Mouse (Mus musculus) kidney, adult 2 months (tissue): ENCODE data around the gene Zfp609. TPM values are rescaled to one million over a fixed set of nuclear protein-coding genes. Genes with fewer than 3 reads are reported as not detected.
"Not testable (repeated sequence)": the region's sequence is repeated elsewhere in the genome, so short reads cannot be mapped to it uniquely, and the experiment has no call there.

Source experiments
- DNase-seq: peaks from one replicate; pipeline ENCODE4 v3.0.0; 2021
- H3K27ac ChIP-seq: fragments of 200-500 bp; 2 replicates; pipeline ENCODE4 v1.5.1; 2012; ENCODE audit warnings: low read depth, low read length, control low read depth, inconsistent platforms; ENCODE audit not compliant: insufficient read depth
- H3K27me3 ChIP-seq: fragments of 200-500 bp; replicated peaks from 2 replicates; pipeline ENCODE4 v1.6.1; 2012; ENCODE audit warnings: mild to moderate bottlenecking, moderate library complexity, low read length, inconsistent platforms; ENCODE audit not compliant: control insufficient read depth, insufficient read depth
- H3K36me3 ChIP-seq: fragments of 200-500 bp; 2 replicates; pipeline ENCODE4 v1.6.1; 2012; ENCODE audit warnings: mild to moderate bottlenecking, moderate library complexity, low read length, inconsistent platforms; ENCODE audit not compliant: control insufficient read depth, insufficient read depth
- H3K4me1 ChIP-seq: fragments of 200-500 bp; 2 replicates; pipeline ENCODE4 v1.6.1; 2011; ENCODE audit warnings: low read length; ENCODE audit not compliant: control insufficient read depth, insufficient read depth
- H3K4me3 ChIP-seq: fragments of 200-500 bp; 2 replicates; pipeline ENCODE4 v1.5.1; 2011; ENCODE audit warnings: mild to moderate bottlenecking, low read depth, low read length, control low read depth; ENCODE audit not compliant: insufficient read depth
- CTCF ChIP-seq: fragments of 200-500 bp; conservative IDR thresholded peaks from 2 replicates; pipeline ENCODE4 v1.5.1; 2011; ENCODE audit warnings: low read depth, mild to moderate bottlenecking, control low read depth, low read length, moderate library complexity, mixed read lengths; ENCODE audit not compliant: insufficient read depth, insufficient read length
- POLR2A ChIP-seq: fragments of 200-500 bp; IDR thresholded peaks from one replicate; pipeline ENCODE4 v1.6.1; 2011; ENCODE audit warnings: low read depth, low read length, control low read depth
- WGBS: fragments of 180-500 bp; shearing (Covaris S2); methylation state at CpG from one replicate; pipeline ENCODE4 v1.1.7; 2018; 5-methylcytosine and 5-hydroxymethylcytosine counted together
- polyA plus RNA-seq: library from polyadenylated mRNA; depleted of rRNA; stranded (reverse); fragments of >200 nt; gene quantifications from 2 replicates; pipeline ENCODE4 v1.2.3, GENCODE M21; 2012

Zfp609 gene
- polyA plus RNA-seq, 1 experiment, result 9.4 TPM

GRCm38 (mm10) chr9:65657218-65657617, 170.1 kb downstream of the Zfp609 start:
- no peak overlapping the region for H3K27ac ChIP-seq
- DNase-seq, result no peak
- 76% methylated on average over 3 of the region's 3 CpGs for WGBS
- peaks cover 3% of the 10 kb centered on the region; the same call in 1 of the 2 replicates for H3K4me1 ChIP-seq
- no peak for TF ChIP-seq POLR2A
- TF ChIP-seq CTCF, result no peak
- H3K27me3 ChIP-seq, result no peaks in the 10 kb centered on the region
- H3K4me3 ChIP-seq, result no peak overlapping the region
- no peaks in the 10 kb centered on the region for H3K36me3 ChIP-seq

GRCm38 (mm10) chr9:65655540-65655939, 171.8 kb downstream of the Zfp609 start:
- H3K27ac ChIP-seq, result no peak overlapping the region
- DNase-seq, result no peak
- H3K4me1 ChIP-seq, result no peaks in the 10 kb centered on the region
- WGBS, result 75% methylated on average over 8 of the region's 8 CpGs
- H3K36me3 ChIP-seq, result no peaks in the 10 kb centered on the region
- H3K4me3 ChIP-seq, result no peak overlapping the region
- H3K27me3 ChIP-seq, result no peaks in the 10 kb centered on the region
- TF ChIP-seq POLR2A, result no peak
- TF ChIP-seq CTCF, result no peak

GRCm38 (mm10) chr9:65654700-65655237, 172.6 kb downstream of the Zfp609 start:
- H3K27me3 ChIP-seq, result no peaks in the 10 kb centered on the region
- TF ChIP-seq CTCF, result no peak
- no peak for TF ChIP-seq POLR2A
- no peak overlapping the region for H3K4me3 ChIP-seq
- no peaks in the 10 kb centered on the region for H3K36me3 ChIP-seq
- 0 out of 2 replicates have a peak, but pooled peaks cover 2% of the 10 kb centered on the region for H3K4me1 ChIP-seq
- no peak overlapping the region for H3K27ac ChIP-seq
- no peak for DNase-seq
- WGBS, result 71% methylated on average over 3 of the region's 3 CpGs

GRCm38 (mm10) chr9:65653741-65654140, 173.6 kb downstream of the Zfp609 start:
- Histone ChIP-seq H3K36me3 (no peaks in the 10 kb centered on the region), H3K4me1 (0 out of 2 replicates have a peak, but pooled peaks cover 2% of the 10 kb centered on the region), H3K27me3 (no peaks in the 10 kb centered on the region), H3K4me3 (no peak overlapping the region), H3K27ac (no peak overlapping the region)
- TF ChIP-seq CTCF (no peak), POLR2A (no peak)
- 80% methylated on average over 4 of the region's 4 CpGs for WGBS
- DNase-seq, result no peak

- WGBS, result 95% methylated on average over 1 of the region's 1 CpGs
- H3K4me3 ChIP-seq, H3K27ac ChIP-seq, H3K36me3 ChIP-seq, DNase-seq, H3K27me3 ChIP-seq, H3K4me1 ChIP-seq: not testable (repeated sequence)
Observed at GRCm38 (mm10) chr9:65651957-65652356, 175.4 kb downstream of the Zfp609 start.

- H3K27ac ChIP-seq, result no peak overlapping the region
- H3K27me3 ChIP-seq, result no peaks in the 10 kb centered on the region
- DNase-seq, result no peak
Observed at GRCm38 (mm10) chr9:65649997-65650396, 177.4 kb downstream of the Zfp609 start.

GRCm38 (mm10) chr9:65648730-65649129, 178.6 kb downstream of the Zfp609 start:
- Histone ChIP-seq H3K4me1 (0 out of 2 replicates have a peak, but pooled peaks cover 2% of the 10 kb centered on the region), H3K36me3 (no peaks in the 10 kb centered on the region), H3K4me3 (no peak overlapping the region), H3K27ac (no peak overlapping the region), H3K27me3 (no peaks in the 10 kb centered on the region)
- 83% methylated on average over 13 of the region's 13 CpGs for WGBS
- no peak for TF ChIP-seq CTCF
- TF ChIP-seq POLR2A, result no peak
- no peak for DNase-seq

More at GRCm38 (mm10) chr9:65649997-65650396, 177.4 kb downstream of the Zfp609 start:
- H3K4me1 ChIP-seq, result 0 out of 2 replicates have a peak, but pooled peaks cover 2% of the 10 kb centered on the region
- H3K36me3 ChIP-seq, result no peaks in the 10 kb centered on the region
- TF ChIP-seq CTCF (no peak), POLR2A (no peak)
- WGBS, result 24% methylated on average over 1 of the region's 1 CpGs
- H3K4me3 ChIP-seq, result no peak overlapping the region

GRCm38 (mm10) chr9:65646782-65647181, 180.6 kb downstream of the Zfp609 start:
- 85% methylated on average over 2 of the region's 2 CpGs for WGBS
- no peak overlapping the region for H3K27ac ChIP-seq
- TF ChIP-seq CTCF, result no peak
- no peak for TF ChIP-seq POLR2A
- no peak overlapping the region for H3K4me3 ChIP-seq
- no peaks in the 10 kb centered on the region for H3K36me3 ChIP-seq
- DNase-seq, result no peak
- H3K4me1 ChIP-seq, result peaks cover 4% of the 10 kb centered on the region; the same call in 1 of the 2 replicates
- no peaks in the 10 kb centered on the region for H3K27me3 ChIP-seq
